Comparison of ENCODE assay signal across 13 mouse cellular contexts in genomic region chr12:112129300-112129856, GRCm38 (mm10). TPM values are rescaled to one million over a fixed set of nuclear protein-coding genes. Genes with fewer than 3 reads are reported as not detected.
A peak's percentile ranks its signal among the peaks of the same experiment; 100 is the strongest.
DNase-seq lines count a peak whose midpoint lies in the region; ATAC-seq and TF ChIP-seq lines count a peak whose summit lies in the region.
"Had no signal": no experiment of that assay in that cellular context is flagged by ENCODE, and none has a peak within 500 bp of the region (broad histone marks: within the 10 kb centered on the region; RNA-seq: fewer than 3 reads in every experiment).

No protein-coding gene starts in this region.

- 0 out of 2 replicates have a peak, but pooled peaks have one; percentile 18 for TF ChIP-seq POLR2A in testis, adult 2 months (IDR thresholded peaks at IDR 0.05; ENCODE audit: control insufficient read depth, low read depth, low read length)

- no peaks in the 10 kb centered on the region for H3K9me3 ChIP-seq in kidney, embryonic 15.5 days (replicated peaks)
- no peaks in the 10 kb centered on the region for H3K9me3 ChIP-seq in intestine, embryonic 15.5 days
- H3K9me3 ChIP-seq in stomach, postnatal 0 days (ENCODE audit: control insufficient read depth, low read length) = no peaks in the 10 kb centered on the region
- no peaks in the 10 kb centered on the region for H3K9me3 ChIP-seq in midbrain, embryonic 11.5 days (ENCODE audit: control insufficient read depth, low read length)
- H3K9me3 ChIP-seq: liver, embryonic 13.5 days; midbrain, embryonic 12.5 days had no signal

- peak overlapping the region; percentile 92 for H3K27ac ChIP-seq in kidney, embryonic 15.5 days
- peak overlapping the region; percentile 61 for H3K27ac ChIP-seq in testis, adult 2 months (ENCODE audit: control insufficient read depth, insufficient read depth, low read depth, low read length)
- H3K27ac ChIP-seq in intestine, embryonic 15.5 days = peak overlapping the region; percentile 95
- H3K27ac ChIP-seq in stomach, postnatal 0 days (replicated peaks) = peak overlapping the region; percentile 94
- H3K27ac ChIP-seq in midbrain, embryonic 11.5 days (ENCODE audit: low read depth, low read length) = no peak overlapping the region
- H3K27ac ChIP-seq: liver, embryonic 13.5 days; midbrain, embryonic 12.5 days had no signal

- H3K4me2 ChIP-seq in kidney, embryonic 15.5 days = peak overlapping the region; percentile 94; the same call in 1 of the 2 replicates
- peak overlapping the region; percentile 91 for H3K4me2 ChIP-seq in intestine, embryonic 15.5 days (replicated peaks)
- peak overlapping the region; percentile 77; the same call in 1 of the 2 replicates for H3K4me2 ChIP-seq in stomach, postnatal 0 days (replicated peaks; ENCODE audit: low read depth)
- no peak overlapping the region for H3K4me2 ChIP-seq in midbrain, embryonic 11.5 days

- peaks cover 41% of the 10 kb centered on the region for H3K27me3 ChIP-seq in kidney, embryonic 15.5 days
- H3K27me3 ChIP-seq in testis, adult 2 months (ENCODE audit: control insufficient read depth, insufficient read depth, low read length) = peaks cover 2% of the 10 kb centered on the region; the same call in 1 of the 2 replicates
- H3K27me3 ChIP-seq in intestine, embryonic 15.5 days (replicated peaks) = peaks cover 7% of the 10 kb centered on the region; the same call in 1 of the 2 replicates
- no peaks in the 10 kb centered on the region for H3K27me3 ChIP-seq in stomach, postnatal 0 days (ENCODE audit: control insufficient read depth, insufficient read depth, low read length)
- H3K27me3 ChIP-seq in midbrain, embryonic 11.5 days (ENCODE audit: control insufficient read depth, insufficient read depth, low read length) = peaks cover 28% of the 10 kb centered on the region

- DNase-seq in kidney, postnatal 4 days = no peak
- no peak for DNase-seq in testis, postnatal 10 days (ENCODE audit: low spot score)
- DNase-seq in stomach, postnatal 0 days (ENCODE audit: low spot score) = no peak
- no peak for DNase-seq in ovary, postnatal 10 days (ENCODE audit: low spot score)
- no peak for DNase-seq in midbrain, embryonic 11.5 days (ENCODE audit: low spot score, missing footprints)
- DNase-seq: cerebellum, adult 18-20 months; forebrain, postnatal 0 days; liver, embryonic 13.5 days; thymus, adult 2 months had no signal

- TF ChIP-seq EP300 in stomach, postnatal 0 days (optimal IDR thresholded peaks at IDR 0.05) = no peak

- no peak for ATAC-seq in kidney, embryonic 15.5 days (replicated peaks; ENCODE audit: low FRiP score)
- ATAC-seq in intestine, embryonic 15.5 days = no peak
- no peak for ATAC-seq in stomach, postnatal 0 days (ENCODE audit: low FRiP score, low TSS enrichment)
- no peak for ATAC-seq in midbrain, embryonic 11.5 days (ENCODE audit: low FRiP score)

- 55% methylated on average over 6 of the region's 6 CpGs for WGBS in kidney, embryonic 15.5 days
- 50% methylated on average over 6 of the region's 6 CpGs for WGBS in intestine, embryonic 15.5 days
- 49% methylated on average over 6 of the region's 6 CpGs for WGBS in stomach, postnatal 0 days
- WGBS in midbrain, embryonic 11.5 days = 55% methylated on average over 6 of the region's 6 CpGs

- TF ChIP-seq CTCF in testis, adult 2 months (IDR thresholded peaks at IDR 0.05; ENCODE audit: control insufficient read depth, insufficient read depth, insufficient replicate concordance, low read depth, low read length) = no peak
- no peak for TF ChIP-seq CTCF in stomach, postnatal 0 days (IDR thresholded peaks at IDR 0.05; ENCODE audit: low read depth)

- no peaks in the 10 kb centered on the region for H3K36me3 ChIP-seq in kidney, embryonic 15.5 days
- H3K36me3 ChIP-seq in testis, adult 2 months (ENCODE audit: control insufficient read depth, insufficient read depth, low read length) = no peaks in the 10 kb centered on the region
- no peaks in the 10 kb centered on the region for H3K36me3 ChIP-seq in intestine, embryonic 15.5 days
- H3K36me3 ChIP-seq in stomach, postnatal 0 days (ENCODE audit: control insufficient read depth, insufficient read depth, low read length) = no peaks in the 10 kb centered on the region
- no peaks in the 10 kb centered on the region for H3K36me3 ChIP-seq in midbrain, embryonic 11.5 days (ENCODE audit: control insufficient read depth, insufficient read depth, low read length)
- H3K36me3 ChIP-seq: liver, embryonic 13.5 days; midbrain, embryonic 12.5 days had no signal

- H3K4me3 ChIP-seq in kidney, embryonic 15.5 days (replicated peaks) = no peak overlapping the region
- H3K4me3 ChIP-seq in testis, adult 2 months (ENCODE audit: control insufficient read depth, low read depth, low read length) = no peak overlapping the region
- peak overlapping the region; percentile 70; the same call in 1 of the 2 replicates for H3K4me3 ChIP-seq in intestine, embryonic 15.5 days (replicated peaks)
- H3K4me3 ChIP-seq in stomach, postnatal 0 days (ENCODE audit: low read depth, low read length) = no peak overlapping the region
- H3K4me3 ChIP-seq in midbrain, embryonic 11.5 days (ENCODE audit: low read depth, low read length) = no peak overlapping the region

- H3K9ac ChIP-seq in kidney, embryonic 15.5 days = no peak overlapping the region
- H3K9ac ChIP-seq in intestine, embryonic 15.5 days = 0 out of 2 replicates have a peak overlapping the region, but pooled peaks have one; percentile 17
- no peak overlapping the region for H3K9ac ChIP-seq in stomach, postnatal 0 days (ENCODE audit: low read length)
- no peak overlapping the region for H3K9ac ChIP-seq in midbrain, embryonic 11.5 days (ENCODE audit: low read length)

- peaks cover 30% of the 10 kb centered on the region for H3K4me1 ChIP-seq in kidney, embryonic 15.5 days
- peaks cover 23% of the 10 kb centered on the region for H3K4me1 ChIP-seq in testis, adult 2 months (ENCODE audit: control insufficient read depth, insufficient read depth, low read length)
- peaks cover 18% of the 10 kb centered on the region for H3K4me1 ChIP-seq in intestine, embryonic 15.5 days (replicated peaks)
- H3K4me1 ChIP-seq in stomach, postnatal 0 days (replicated peaks; ENCODE audit: control insufficient read depth, insufficient read depth) = peaks cover 9% of the 10 kb centered on the region
- no peaks in the 10 kb centered on the region; the same call in 1 of the 2 replicates for H3K4me1 ChIP-seq in midbrain, embryonic 11.5 days (ENCODE audit: control insufficient read depth, insufficient read depth, low read length)

RNA-seq across cellular contexts. Expression of gene Kif26a, which starts 16.6 kb away (rescaled TPM):
- polyA plus RNA-seq in kidney, embryonic 15.5 days (2015; fragmentation: Nextera tagmentation; extraction: Ambion mirVana) = 3.6 and 4.5 TPM in 2 replicates
- polyA plus RNA-seq in testis, adult 2 months (2012; rRNA removed) = 0.98 and 1.1 TPM in 2 replicates
- 2.9 and 3.0 TPM in 2 replicates for polyA plus RNA-seq in intestine, embryonic 15.5 days (2015; fragmentation: Nextera tagmentation; extraction: Ambion mirVana)
- 0.75 and 0.80 TPM in 2 replicates for polyA plus RNA-seq in stomach, postnatal 0 days (2015; fragmentation: Nextera tagmentation; extraction: Ambion mirVana)
- polyA plus RNA-seq in midbrain, embryonic 11.5 days (2014; fragmentation: Nextera tagmentation; extraction: Ambion mirVana) = 2.6 and 3.5 TPM in 2 replicates

RNA-seq across cellular contexts. Expression of gene Aspg, which starts 22.9 kb away (rescaled TPM):
- polyA plus RNA-seq in kidney, embryonic 15.5 days (2015; fragmentation: Nextera tagmentation; extraction: Ambion mirVana) = 1.9 and 3.1 TPM in 2 replicates
- polyA plus RNA-seq in testis, adult 2 months (2012; rRNA removed) = 1.2 and 5.4 TPM in 2 replicates
- polyA plus RNA-seq in intestine, embryonic 15.5 days (2015; fragmentation: Nextera tagmentation; extraction: Ambion mirVana) = 26.8 and 31.8 TPM in 2 replicates
- 6.0 and 6.9 TPM in 2 replicates for polyA plus RNA-seq in stomach, postnatal 0 days (2015; fragmentation: Nextera tagmentation; extraction: Ambion mirVana)
- polyA plus RNA-seq in midbrain, embryonic 11.5 days (2014; fragmentation: Nextera tagmentation; extraction: Ambion mirVana) = 0.25 TPM in 1 of 2 replicates, not detected in the other
